Mouse (Mus musculus) cerebellum, adult 2 months (tissue): Measurements from ENCODE around the gene Il1rl1.

ENCODE experiments used
- CTCF ChIP-seq: fragments of 200-500 bp; IDR thresholded peaks from 2 replicates; pipeline ENCODE4 v1.5.1; 2011; ENCODE audit warnings: low read depth, mild to moderate bottlenecking, control low read depth, low read length, moderate library complexity, borderline replicate concordance; ENCODE audit not compliant: insufficient read depth
- POLR2A ChIP-seq: fragments of 200-500 bp; IDR thresholded peaks from 2 replicates; pipeline ENCODE4 v1.6.1; 2011; ENCODE audit warnings: low read length, control low read depth, borderline replicate concordance; ENCODE audit not compliant: insufficient read depth

DNA sequence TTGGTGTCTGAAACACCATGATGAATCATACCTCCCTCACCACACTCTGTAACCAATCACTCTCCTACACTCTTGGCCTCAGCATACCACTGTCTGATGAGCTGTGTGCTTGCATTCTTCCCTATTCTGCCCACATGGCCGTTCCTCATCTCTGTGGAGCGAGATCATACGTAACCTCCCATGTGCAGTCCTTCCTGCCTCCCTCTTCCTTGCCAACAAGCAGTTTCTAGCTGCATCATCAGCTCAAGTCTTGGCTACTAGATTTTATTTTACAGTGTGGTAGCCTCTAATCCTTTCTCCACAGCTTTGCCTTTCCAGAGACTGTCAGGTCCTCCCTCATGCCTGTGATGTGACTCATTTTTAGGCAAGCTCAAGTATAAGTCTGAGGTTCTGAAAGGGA lies 15.4 kb downstream of the Il1rl1 start:
- TF ChIP-seq POLR2A: no peak
- no peak for TF ChIP-seq CTCF
